Mouse (Mus musculus): Measurements from ENCODE around the gene Gm45021.

Gene Gm45021

DNA sequence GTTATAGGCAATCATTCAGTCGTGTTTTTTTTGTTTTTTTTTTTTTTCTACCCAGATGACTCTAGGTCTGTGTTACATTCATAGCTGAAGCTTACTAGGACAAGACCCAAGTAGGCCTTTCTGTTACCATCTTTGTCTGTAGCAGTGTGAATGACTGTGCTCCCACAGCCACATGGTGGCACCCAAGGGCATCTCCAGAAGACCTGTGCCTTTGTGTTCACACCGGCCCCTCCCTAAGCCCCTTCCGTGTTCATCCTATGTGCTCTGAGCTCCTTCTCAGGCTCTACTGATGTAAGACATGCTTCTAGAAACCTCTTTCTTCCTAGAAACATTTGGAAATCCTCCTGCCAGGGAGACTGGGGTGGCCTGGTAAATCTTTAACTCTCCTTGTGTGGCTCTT is 57.6 kb downstream of the Gm45021 start, which contains the start of gene Gimap8:
Gene Gimap8, plus strand, starts transcription at position 240 of the 400 bp plus-strand sequence.
- no peak for DNase-seq (ENCODE audit: extremely low read depth, low read depth, low spot score)

DNA sequence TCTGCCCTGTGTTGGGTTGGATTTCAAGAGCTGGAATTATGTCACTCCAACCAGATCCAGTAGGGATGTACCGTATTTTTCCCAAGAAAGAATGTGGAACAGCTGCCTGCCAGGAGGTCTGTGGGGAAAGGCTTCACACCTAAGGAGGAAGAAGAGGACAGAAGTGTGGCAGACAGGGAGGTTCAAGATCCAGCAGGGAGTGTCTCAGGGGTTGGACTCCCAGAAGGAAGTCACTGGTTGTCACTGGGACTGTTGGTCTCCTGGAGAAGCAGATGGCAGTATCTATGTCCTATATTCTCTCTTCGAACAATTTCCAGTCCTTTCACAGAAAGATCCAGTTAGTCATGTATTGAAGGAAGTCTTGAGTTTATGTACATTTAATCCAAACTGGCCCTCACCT is 58.2 kb downstream of the Gm45021 start:
- DNase-seq (ENCODE audit: extremely low read depth, low read depth, low spot score) = no peak

GRCm38 (mm10) chr6:48648779-48649178 is 59.4 kb downstream of the Gm45021 start:
- DNase-seq (ENCODE audit: extremely low read depth, low read depth, low spot score) = no peak

- no peak for DNase-seq (ENCODE audit: extremely low read depth, low read depth, low spot score)
Observed at GRCm38 (mm10) chr6:48650041-48650440, 60.6 kb downstream of the Gm45021 start.

- DNase-seq (ENCODE audit: extremely low read depth, low read depth, low spot score) = no peak
Observed at GRCm38 (mm10) chr6:48658721-48659120, 69.3 kb downstream of the Gm45021 start.

Measured in fat pad, adult 2 months (tissue).